Mouse (Mus musculus): ENCODE data around the gene Dera.

The Dera gene

GRCm38 (mm10) chr6:137759681-137760080, 5.3 kb downstream of the Dera start:
- no peak for DNase-seq

- DNase-seq = no peak
Measured at GRCm38 (mm10) chr6:137760966-137761365, 6.6 kb downstream of the Dera start.

GRCm38 (mm10) chr6:137764572-137765210, 10.3 kb downstream of the Dera start:
- no peak for DNase-seq

- DNase-seq = no peak
Measured at GRCm38 (mm10) chr6:137766177-137766576, 11.8 kb downstream of the Dera start.

GRCm38 (mm10) chr6:137771621-137772250, 17.4 kb downstream of the Dera start:
- DNase-seq = no peak

GRCm38 (mm10) chr6:137772918-137773636, 18.7 kb downstream of the Dera start:
- no peak for DNase-seq

- no peak for DNase-seq
Measured at GRCm38 (mm10) chr6:137773637-137774028, 19.3 kb downstream of the Dera start.

- DNase-seq = no peak
Measured at GRCm38 (mm10) chr6:137774166-137774565, 19.8 kb downstream of the Dera start.

GRCm38 (mm10) chr6:137775159-137775558, 20.8 kb downstream of the Dera start:
- no peak for DNase-seq

- DNase-seq = no peak
Measured at GRCm38 (mm10) chr6:137776981-137777380, 22.6 kb downstream of the Dera start.

GRCm38 (mm10) chr6:137783899-137784637, 29.7 kb downstream of the Dera start:
- DNase-seq = no peak

- DNase-seq = no peak
Measured at GRCm38 (mm10) chr6:137788976-137789590, 34.7 kb downstream of the Dera start.

- no peak for DNase-seq
Measured at GRCm38 (mm10) chr6:137789658-137790057, 35.3 kb downstream of the Dera start.

GRCm38 (mm10) chr6:137795494-137795893, 41.1 kb downstream of the Dera start:
- no peak for DNase-seq

- peak; percentile 10 for DNase-seq
Measured at GRCm38 (mm10) chr6:137796596-137797567, 42.5 kb downstream of the Dera start.

- no peak for DNase-seq
Measured at GRCm38 (mm10) chr6:137799253-137799652, 44.9 kb downstream of the Dera start.

GRCm38 (mm10) chr6:137803456-137804005, 49.2 kb downstream of the Dera start:
- no peak for DNase-seq

- DNase-seq = no peak
Measured at GRCm38 (mm10) chr6:137804121-137804520, 49.8 kb downstream of the Dera start.

GRCm38 (mm10) chr6:137804606-137805005, 50.3 kb downstream of the Dera start:
- DNase-seq = no peak

GRCm38 (mm10) chr6:137806342-137806741, 52.0 kb downstream of the Dera start:
- no peak for DNase-seq

- DNase-seq = no peak
Measured at GRCm38 (mm10) chr6:137806806-137807205, 52.5 kb downstream of the Dera start.
